Mouse (Mus musculus): ENCODE measurements around the gene Polg2. TPM values are rescaled to one million over a fixed set of nuclear protein-coding genes. Genes with fewer than 3 reads are reported as not detected.

The Polg2 gene
- total and polyA plus RNA-seq, 3 experiments: 6.3 to 10.7 TPM; not detected in 1

GRCm38 (mm10) chr11:106815331-106815730, 36.0 kb upstream of the Polg2 start:
- no peak for DNase-seq (ENCODE audit: low read depth, low spot score)
- Histone ChIP-seq H3K4me3 (ENCODE audit: control insufficient read depth in 1 of 2, insufficient read depth in 1 of 2, low read depth in 2 of 2, low read length in 2 of 2) (no peak overlapping the region), H3K4me1 (ENCODE audit: control insufficient read depth in 1 of 2, insufficient read depth in 2 of 2, low read length in 2 of 2) (no peaks in the 10 kb centered on the region), H3K27me3 (ENCODE audit: control insufficient read depth in 1 of 2, insufficient read depth in 2 of 2, low read length in 2 of 2) (no peaks in the 10 kb centered on the region), H3K79me2 (ENCODE audit: control insufficient read depth, insufficient read depth, low read length, poor library complexity) (no peaks in the 10 kb centered on the region), H3K9me3 (replicated peaks; ENCODE audit: insufficient read depth, low read length) (no peaks in the 10 kb centered on the region), H3K9ac (ENCODE audit: control insufficient read depth, low read depth, low read length, poor library complexity, severe bottlenecking) (no peak overlapping the region), H3K36me3 (ENCODE audit: control insufficient read depth in 1 of 2, insufficient read depth in 2 of 2, low read length in 2 of 2) (peaks cover 0 to 9% of the 10 kb centered on the region in 2 experiments; a peak in 2 of 4 replicates), H3K27ac (ENCODE audit: control insufficient read depth, low read depth, low read length) (no peak overlapping the region)
- TF ChIP-seq SIN3A (IDR thresholded peaks at IDR 0.05; ENCODE audit: low read length): no peak
- TF ChIP-seq MAFK (IDR thresholded peaks at IDR 0.05; ENCODE audit: borderline replicate concordance, low read depth, low read length): no peak
- no peak for TF ChIP-seq UBTF (IDR thresholded peaks at IDR 0.05; ENCODE audit: borderline replicate concordance, insufficient read depth, low read depth, low read length)
- TF ChIP-seq USF2 (IDR thresholded peaks at IDR 0.05; ENCODE audit: borderline replicate concordance in 1 of 2, insufficient read depth in 1 of 2, low read depth in 1 of 2, low read length in 2 of 2): no peak
- TF ChIP-seq JUND (IDR thresholded peaks at IDR 0.05; ENCODE audit: low read depth, low read length): no peak
- TF ChIP-seq POLR2AphosphoS2 (IDR thresholded peaks at IDR 0.05; ENCODE audit: low read length): no peak; the same call in 1 of the 2 replicates
- no peak for TF ChIP-seq MAZ (IDR thresholded peaks at IDR 0.05; ENCODE audit: low read depth, low read length)
- no peak for TF ChIP-seq ZC3H11A (IDR thresholded peaks at IDR 0.05; ENCODE audit: low read depth, low read length)
- no peak for TF ChIP-seq KAT2A (conservative IDR thresholded peaks at IDR 0.05; ENCODE audit: low read depth, low read length)

DNA sequence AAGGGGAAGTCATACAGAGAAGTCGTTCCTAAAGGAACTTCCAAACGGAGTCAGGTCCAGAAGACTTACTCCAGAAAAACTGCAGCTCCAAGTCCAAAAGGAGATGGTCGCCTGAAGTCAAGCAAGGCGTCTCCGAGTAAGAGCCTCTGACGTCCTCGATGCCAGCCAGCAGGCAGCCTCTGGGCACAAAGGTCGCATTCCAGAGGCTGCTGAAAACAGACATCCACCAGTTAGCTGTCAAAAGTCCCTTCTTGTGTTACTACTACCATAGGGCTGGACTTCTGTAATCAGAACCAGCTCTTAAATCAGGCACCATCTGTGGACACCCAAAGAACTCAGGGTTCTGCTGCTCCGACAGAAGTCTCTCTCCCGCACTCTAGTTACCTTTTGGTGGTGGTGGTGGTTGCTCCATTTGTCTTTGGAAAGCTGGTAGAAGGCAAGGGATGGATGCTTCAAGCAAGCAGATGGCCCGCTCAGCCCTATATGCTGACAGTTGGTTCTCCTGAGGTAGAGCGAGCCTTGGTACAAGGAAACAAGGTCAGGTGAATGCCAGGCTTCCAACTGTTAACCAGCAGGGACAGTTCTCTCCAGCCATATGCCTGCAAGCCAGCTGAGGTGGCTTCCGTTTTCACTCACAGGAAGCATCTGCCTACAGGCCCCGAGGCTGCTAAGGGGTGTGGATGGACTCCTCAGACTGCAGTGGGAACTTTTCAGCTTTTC, 35.4 kb upstream of the Polg2 start:
- Histone ChIP-seq H3K9ac (ENCODE audit: control insufficient read depth, low read depth, low read length, poor library complexity, severe bottlenecking) (no peak overlapping the region), H3K27ac (ENCODE audit: control insufficient read depth, low read depth, low read length) (no peak overlapping the region), H3K36me3 (ENCODE audit: control insufficient read depth in 1 of 2, insufficient read depth in 2 of 2, low read length in 2 of 2) (peaks cover 0 to 9% of the 10 kb centered on the region in 2 experiments; a peak in 2 of 4 replicates), H3K4me1 (ENCODE audit: control insufficient read depth in 1 of 2, insufficient read depth in 2 of 2, low read length in 2 of 2) (no peaks in the 10 kb centered on the region), H3K4me3 (ENCODE audit: control insufficient read depth in 1 of 2, insufficient read depth in 1 of 2, low read depth in 2 of 2, low read length in 2 of 2) (no peak overlapping the region), H3K79me2 (ENCODE audit: control insufficient read depth, insufficient read depth, low read length, poor library complexity) (no peaks in the 10 kb centered on the region), H3K27me3 (ENCODE audit: control insufficient read depth in 1 of 2, insufficient read depth in 2 of 2, low read length in 2 of 2) (no peaks in the 10 kb centered on the region), H3K9me3 (replicated peaks; ENCODE audit: insufficient read depth, low read length) (no peaks in the 10 kb centered on the region)
- no peak for TF ChIP-seq RCOR1 (IDR thresholded peaks at IDR 0.05; ENCODE audit: low read depth, low read length)
- no peak for TF ChIP-seq USF1 (IDR thresholded peaks at IDR 0.05; ENCODE audit: low read depth, low read length)
- TF ChIP-seq SMC3 (IDR thresholded peaks at IDR 0.05; ENCODE audit: low read depth, low read length): no peak
- no peak for TF ChIP-seq GATA1 (IDR thresholded peaks at IDR 0.05; ENCODE audit: low read depth, low read length)
- TF ChIP-seq POLR2AphosphoS2 (IDR thresholded peaks at IDR 0.05; ENCODE audit: low read length): no peak; the same call in 1 of the 2 replicates
- TF ChIP-seq ELF1 (IDR thresholded peaks at IDR 0.05; ENCODE audit: low read depth, low read length): no peak
- no peak for TF ChIP-seq MXI1 (IDR thresholded peaks at IDR 0.05; ENCODE audit: low read depth, low read length)
- no peak for TF ChIP-seq HCFC1 (IDR thresholded peaks at IDR 0.05; ENCODE audit: low read depth, low read length)
- no peak for TF ChIP-seq MEF2A (IDR thresholded peaks at IDR 0.05; ENCODE audit: extremely low read depth, insufficient replicate concordance, low read depth, low read length, poor library complexity, severe bottlenecking)
- no peak for TF ChIP-seq ZKSCAN1 (IDR thresholded peaks at IDR 0.05; ENCODE audit: low read depth, low read length)
- no peak for TF ChIP-seq NRF1 (IDR thresholded peaks at IDR 0.05; ENCODE audit: insufficient read depth, low read depth, low read length, poor library complexity, severe bottlenecking)
- TF ChIP-seq TCF12 (IDR thresholded peaks at IDR 0.05; ENCODE audit: low read depth, low read length): no peak
- TF ChIP-seq GABPA (IDR thresholded peaks at IDR 0.05; ENCODE audit: low read depth, low read length): no peak
- TF ChIP-seq MYB (IDR thresholded peaks at IDR 0.05; ENCODE audit: low read depth, low read length): no peak
- no peak for TF ChIP-seq TBP (IDR thresholded peaks at IDR 0.05; ENCODE audit: low read depth, low read length)
- no peak for TF ChIP-seq MAZ (IDR thresholded peaks at IDR 0.05; ENCODE audit: low read depth, low read length)
- no peak for TF ChIP-seq SIN3A (IDR thresholded peaks at IDR 0.05; ENCODE audit: low read length)
- no peak for TF ChIP-seq CHD1 (IDR thresholded peaks at IDR 0.05; ENCODE audit: low read depth, low read length)
- TF ChIP-seq E2F4 (IDR thresholded peaks at IDR 0.05; ENCODE audit: borderline replicate concordance, low read depth, low read length): no peak
- no peak for DNase-seq (ENCODE audit: low read depth, low spot score)

Measured in MEL (cell line).